Mouse (Mus musculus): ENCODE measurements around the gene Gm8180.
A peak's percentile ranks its signal among the peaks of the same experiment; 100 is the strongest.
"Not testable (repeated sequence)": the region's sequence is repeated elsewhere in the genome, so short reads cannot be mapped to it uniquely, and the experiment has no call there.

Gm8180 gene

DNA sequence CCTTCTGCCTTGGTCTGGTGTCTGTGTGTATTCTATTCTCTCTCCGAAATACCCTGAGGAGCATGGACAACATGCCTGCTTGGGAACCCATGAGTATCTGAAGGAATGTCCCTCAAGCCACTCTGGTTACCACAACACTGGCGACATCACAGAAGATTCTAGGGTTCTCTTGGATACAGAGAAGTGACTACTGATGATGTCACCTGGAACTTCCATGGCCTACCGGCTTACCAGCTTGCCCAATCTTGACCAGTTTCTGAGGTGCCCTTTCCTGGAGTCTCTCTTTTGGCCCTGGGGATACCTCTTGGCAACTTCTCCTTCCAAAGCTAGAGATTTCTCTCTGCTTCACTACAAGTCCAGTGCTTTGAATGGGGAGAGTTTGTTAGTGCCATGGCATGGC is at the start of gene Gm8180:
TSS of gene Gm8180 (minus strand) at position 101 of the 400 bp plus-strand sequence.
- not testable (repeated sequence) for DNase-seq (ENCODE audit: low spot score in 2 of 2)

DNA sequence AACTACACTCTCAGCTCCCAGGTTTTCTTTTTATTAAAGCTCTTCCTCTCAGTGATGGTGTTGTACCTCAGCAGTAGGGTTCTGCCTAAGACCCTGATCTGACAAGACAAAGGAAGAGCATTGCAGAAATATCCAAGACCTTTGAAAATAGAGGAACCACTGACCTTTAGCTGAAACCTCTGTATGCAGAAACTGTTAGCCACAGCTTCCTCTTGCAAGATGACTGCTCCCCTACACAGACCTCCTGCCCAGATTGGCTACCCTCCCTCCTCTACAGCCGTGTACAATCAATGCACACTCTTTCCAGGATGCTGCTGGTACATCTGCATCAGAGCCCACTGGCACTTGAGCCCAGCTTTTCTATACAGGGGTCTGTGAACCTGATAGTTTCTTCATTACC is 45.8 kb upstream of the Gm8180 start:
- not testable (repeated sequence) for DNase-seq (ENCODE audit: low spot score in 2 of 2)

DNA sequence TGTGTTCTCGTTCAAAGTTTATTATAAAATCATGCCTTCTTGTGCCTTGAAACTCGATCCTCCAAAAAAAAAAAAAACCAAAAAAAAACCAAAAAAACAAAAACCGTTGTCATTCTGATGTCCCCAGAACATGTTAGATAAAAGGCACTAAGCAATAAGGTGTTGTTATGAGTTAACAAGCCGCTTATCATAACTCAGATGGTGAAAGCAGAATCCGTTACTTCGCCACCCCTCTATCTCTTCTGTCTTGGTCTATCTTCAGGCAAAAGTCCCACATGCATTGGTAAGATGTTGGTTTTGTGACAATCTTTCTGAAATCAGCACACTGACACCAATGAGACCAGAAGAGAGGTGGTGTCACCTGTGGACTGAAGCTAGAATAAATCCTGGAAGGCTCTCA is 39.6 kb upstream of the Gm8180 start:
- DNase-seq (ENCODE audit: low spot score in 2 of 2), result not testable (repeated sequence)

DNA sequence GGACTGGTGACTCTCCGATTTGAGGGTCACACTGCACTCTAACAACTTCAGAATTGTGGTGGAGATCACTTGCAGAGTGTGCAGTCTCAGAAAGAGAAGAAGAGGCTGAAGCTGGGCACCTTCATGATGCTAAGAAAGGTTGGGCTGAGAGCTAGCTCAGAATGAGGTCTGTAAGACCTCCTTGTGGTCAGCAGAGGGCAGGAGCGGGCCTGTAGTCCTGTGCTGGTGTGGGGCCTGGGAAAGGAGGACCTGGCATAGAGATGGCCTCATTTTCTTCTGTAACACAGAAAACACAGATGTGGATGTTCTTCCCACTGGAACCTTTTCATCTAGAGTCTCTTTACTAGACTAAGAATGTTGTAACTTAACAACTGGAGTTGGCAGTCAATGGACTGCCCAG is 37.3 kb upstream of the Gm8180 start:
- DNase-seq (ENCODE audit: low spot score in 2 of 2), result not testable (repeated sequence)

DNA sequence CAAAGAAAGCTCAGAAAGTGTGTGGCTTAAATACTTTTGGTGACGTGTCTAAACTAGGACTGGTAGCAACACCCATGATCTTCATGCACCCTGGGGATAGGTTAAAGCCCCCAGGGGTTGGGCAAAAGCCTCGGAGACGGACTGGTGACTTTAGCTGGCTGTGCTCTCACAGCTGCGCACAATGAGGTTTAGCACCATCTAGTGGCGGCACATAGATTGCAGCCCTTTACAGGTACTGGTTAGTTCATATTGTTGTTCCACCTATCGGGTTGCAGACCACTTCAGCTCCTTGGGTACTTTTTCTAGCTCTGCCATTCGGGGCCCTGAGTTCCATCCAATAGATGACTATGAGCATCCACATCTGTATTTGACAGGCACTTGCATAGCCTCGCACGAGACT is 27.9 kb upstream of the Gm8180 start:
- peak; percentile 38 to 63 for DNase-seq (ENCODE audit: low spot score in 2 of 2)

DNA sequence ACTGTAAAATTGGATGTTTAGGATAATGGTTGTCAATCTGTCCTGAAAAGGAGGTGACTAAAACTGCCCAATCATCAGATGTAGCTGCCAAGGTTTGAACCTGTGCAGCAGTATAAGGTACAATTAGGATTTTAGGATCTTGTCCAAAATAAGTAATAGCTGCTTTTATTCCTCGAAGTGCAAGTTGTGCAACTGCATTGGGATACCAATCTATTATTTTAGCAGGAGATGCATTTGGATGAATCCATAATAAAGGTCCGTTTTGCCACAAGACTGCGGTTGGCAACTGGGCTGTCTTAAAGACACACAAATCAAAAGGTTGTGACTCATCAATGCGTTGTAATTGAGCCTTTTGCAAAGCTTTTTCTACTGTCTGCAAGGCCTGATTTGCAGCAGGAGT is 23.6 kb upstream of the Gm8180 start:
- DNase-seq (ENCODE audit: low spot score in 2 of 2), result not testable (repeated sequence)

DNA sequence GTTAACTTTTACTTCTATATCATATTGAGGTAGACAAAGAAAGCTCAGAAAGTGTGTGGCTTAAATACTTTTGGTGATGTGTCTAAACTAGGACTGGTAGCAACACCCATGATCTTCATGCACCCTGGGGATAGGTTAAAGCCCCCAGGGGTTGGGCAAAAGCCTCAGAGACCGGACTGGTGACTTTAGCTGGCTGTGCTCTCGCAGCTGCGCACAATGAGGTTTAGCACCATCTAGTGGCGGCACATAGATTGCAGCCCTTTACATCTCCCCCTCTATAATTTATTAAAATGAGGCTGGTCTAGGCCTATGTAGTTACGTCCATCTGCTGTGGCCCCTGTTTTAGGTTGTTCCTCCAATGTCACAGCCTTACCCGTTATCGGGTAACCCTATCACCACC is 19.9 kb upstream of the Gm8180 start:
- not testable (repeated sequence) for DNase-seq (ENCODE audit: low spot score in 2 of 2)

DNA sequence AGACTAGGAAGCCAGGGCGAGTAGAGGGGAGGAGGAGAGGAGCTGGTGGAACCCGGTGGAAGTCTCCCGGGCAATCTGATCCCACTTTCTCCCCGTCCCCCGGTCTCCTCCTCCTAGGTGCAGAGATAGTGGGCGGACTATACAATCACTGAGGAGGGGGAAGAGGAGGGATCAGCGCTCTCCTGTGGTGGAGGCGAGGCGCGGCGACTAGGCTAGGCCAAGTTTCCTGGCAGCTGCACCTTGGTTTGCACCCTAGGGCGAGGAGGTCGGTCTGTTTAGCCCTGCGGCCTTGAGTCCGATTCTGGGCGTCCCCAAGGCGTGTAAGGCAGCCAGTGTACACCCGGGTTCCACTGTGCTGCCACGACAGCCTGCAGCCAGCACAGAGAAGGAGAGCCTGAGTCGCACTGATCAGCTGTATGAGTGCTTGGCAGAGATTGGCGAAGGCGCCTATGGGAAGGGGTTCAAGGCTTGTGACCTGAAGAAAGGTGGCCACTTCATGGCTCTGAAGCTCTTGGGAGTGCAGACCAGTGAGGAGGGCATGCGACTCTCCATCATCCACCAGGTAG is 12.4 kb upstream of the Gm8180 start:
- DNase-seq (ENCODE audit: low spot score in 2 of 2), result not testable (repeated sequence)

DNA sequence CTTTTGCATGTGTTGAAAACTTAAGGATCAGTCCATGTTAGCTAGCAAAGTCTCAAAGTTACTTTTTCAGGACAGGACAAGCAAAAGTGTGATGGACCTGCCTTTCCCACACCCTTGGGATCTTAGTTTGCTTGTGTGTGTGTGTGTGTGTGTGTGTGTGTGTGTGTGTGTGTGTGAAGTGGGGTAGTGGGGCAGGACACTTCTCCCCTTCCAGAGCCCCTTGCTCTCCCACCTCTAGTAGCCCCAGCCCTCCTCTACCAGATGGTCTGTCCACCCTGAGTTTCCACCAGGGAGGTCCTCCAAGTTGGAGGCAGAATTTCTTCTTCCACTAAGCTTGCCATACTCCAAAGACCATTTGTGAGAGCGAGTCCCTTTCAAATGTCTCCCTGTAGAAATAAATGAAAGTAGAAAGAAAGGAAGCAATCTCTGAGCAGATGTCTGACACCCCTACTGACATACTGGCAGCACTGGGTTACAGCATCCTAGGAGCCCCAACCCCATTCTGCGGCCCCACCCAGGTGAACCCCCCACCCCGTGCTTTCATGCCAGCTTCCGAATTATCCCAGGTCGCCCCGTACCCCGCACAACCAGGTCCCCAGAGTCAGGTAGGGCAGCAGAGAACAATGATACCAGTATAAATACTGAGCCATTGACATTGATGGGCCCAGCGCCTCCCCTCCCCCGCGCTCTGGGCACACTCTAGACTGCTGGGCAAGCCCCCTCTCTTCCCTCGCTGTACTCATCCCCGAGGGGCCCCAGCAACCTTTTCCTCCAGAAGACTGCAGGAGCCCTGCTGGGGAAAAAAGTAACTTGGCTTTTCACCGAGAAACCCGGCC is 11.7 kb upstream of the Gm8180 start:
- no peak for DNase-seq (ENCODE audit: low spot score in 2 of 2)

DNA sequence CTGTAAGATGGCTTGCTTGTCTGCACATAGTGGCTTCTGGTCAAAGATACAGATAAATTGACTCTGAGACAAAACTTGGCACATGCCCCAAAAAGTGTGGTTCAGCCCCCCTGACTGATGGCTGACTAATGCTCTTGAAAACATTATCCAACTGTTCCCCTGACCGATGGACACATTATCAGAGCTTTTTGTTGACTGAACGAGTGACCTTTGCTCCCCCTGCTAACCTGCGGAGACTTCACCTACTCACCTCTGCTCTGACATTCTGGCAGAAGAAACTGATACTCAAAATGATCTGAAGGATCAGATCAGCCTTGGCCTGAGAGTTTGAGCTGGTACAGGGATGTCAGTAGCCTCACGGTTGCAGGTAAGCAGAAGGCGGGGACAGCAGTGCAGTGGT is 9.3 kb upstream of the Gm8180 start:
- DNase-seq (ENCODE audit: low spot score in 2 of 2), result not testable (repeated sequence)

DNA sequence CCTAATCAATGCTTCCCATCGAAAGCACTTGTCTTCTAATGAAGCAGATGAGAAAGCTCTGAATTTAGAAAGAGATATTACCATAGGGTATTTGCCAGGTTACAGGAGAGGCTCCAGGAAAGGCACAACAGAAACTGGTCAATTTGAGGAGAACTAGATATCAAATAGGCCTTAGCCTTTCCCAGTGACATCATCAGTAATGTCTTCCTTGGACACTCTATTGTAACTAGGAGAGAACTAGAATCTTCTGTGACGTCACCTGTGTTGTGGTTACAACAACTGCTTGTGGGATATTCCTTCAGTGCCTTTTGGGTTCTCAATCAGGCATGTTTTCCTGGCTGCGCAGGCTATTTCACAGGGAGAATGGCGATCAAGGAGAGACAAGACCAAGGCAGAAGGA is 37.0 kb downstream of the Gm8180 start, which contains the start of gene Gm6526:
TSS of gene Gm6526 (plus strand) at position 301 of the 400 bp plus-strand sequence.
- not testable (repeated sequence) for DNase-seq (ENCODE audit: low spot score in 2 of 2)
